Mouse (Mus musculus): Measurements from ENCODE around the gene Fam186b. TPM values are rescaled to one million over a fixed set of nuclear protein-coding genes. Genes with fewer than 3 reads are reported as not detected.
A peak's percentile ranks its signal among the peaks of the same experiment; 100 is the strongest.
"Not testable (repeated sequence)": the region's sequence is repeated elsewhere in the genome, so short reads cannot be mapped to it uniquely, and the experiment has no call there.

Fam186b gene
- polyA plus RNA-seq, 1 experiment from 2014 or later = 0.13 TPM

DNA sequence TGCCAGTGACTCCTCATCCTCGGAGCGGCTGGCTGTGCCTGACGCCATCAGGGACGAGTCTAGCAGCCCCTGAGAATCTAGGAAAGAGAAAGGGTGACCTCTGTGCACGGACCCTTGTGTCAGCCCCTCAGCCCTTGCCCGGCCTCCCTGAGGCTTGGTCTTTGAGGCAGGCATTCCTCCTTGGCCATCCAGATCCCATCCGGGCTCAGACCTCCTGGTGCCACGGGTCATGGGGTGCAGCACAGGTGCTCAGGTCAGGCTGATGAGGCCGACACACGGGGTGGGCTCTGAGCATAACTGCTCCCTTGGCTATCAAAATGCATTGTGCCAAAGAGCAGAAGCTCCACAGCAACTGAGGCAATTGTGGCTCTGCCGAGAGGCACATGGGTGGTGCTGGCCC, 45.8 kb downstream of the Fam186b start:
- 79% methylated on average over 11 of the region's 11 CpGs for WGBS
- no peaks in the 10 kb centered on the region for H3K9me3 ChIP-seq (replicated peaks; ENCODE audit: control insufficient read depth, low read length)
- H3K36me3 ChIP-seq (ENCODE audit: control insufficient read depth, insufficient read depth) = peaks cover 17% of the 10 kb centered on the region
- H3K4me1 ChIP-seq (ENCODE audit: control insufficient read depth, insufficient read depth, low read length) = peaks cover 49% of the 10 kb centered on the region
- peak overlapping the region; percentile 78 for H3K4me2 ChIP-seq (ENCODE audit: low read depth, low read length)
- peak overlapping the region; percentile 98 for H3K27ac ChIP-seq (ENCODE audit: low read length)
- peak overlapping the region; percentile 43 for H3K4me3 ChIP-seq (ENCODE audit: low read length)
- H3K27me3 ChIP-seq (ENCODE audit: control insufficient read depth, insufficient read depth, low read length) = no peaks in the 10 kb centered on the region
- ATAC-seq (replicated peaks; ENCODE audit: extremely low read depth, insufficient read depth, low FRiP score) = no peak
- peak overlapping the region; percentile 75 for H3K9ac ChIP-seq (ENCODE audit: low read length)

DNA sequence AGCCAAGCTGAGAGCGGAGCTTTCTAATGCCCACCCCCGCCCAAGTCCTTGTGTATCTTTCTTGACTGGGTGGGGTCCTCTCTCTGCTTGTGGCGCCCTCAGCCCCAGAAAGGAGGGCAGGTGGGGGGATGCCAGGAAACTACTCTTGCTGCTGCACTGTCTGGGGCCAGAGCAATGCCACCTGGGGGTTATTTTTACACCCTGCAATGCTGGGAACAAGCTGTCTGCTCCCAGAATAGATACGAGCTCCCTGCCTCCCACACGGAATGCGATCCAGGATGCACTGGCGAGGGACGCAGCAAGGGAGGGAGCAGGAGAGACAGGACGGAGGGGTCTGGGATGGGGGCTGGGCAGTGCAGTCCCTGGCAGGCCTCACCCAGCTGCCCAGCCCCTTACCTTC, 46.7 kb downstream of the Fam186b start:
- no peaks in the 10 kb centered on the region for H3K9me3 ChIP-seq (replicated peaks; ENCODE audit: control insufficient read depth, low read length)
- H3K27me3 ChIP-seq (ENCODE audit: control insufficient read depth, insufficient read depth, low read length) = no peaks in the 10 kb centered on the region
- H3K9ac ChIP-seq (ENCODE audit: low read length) = peak overlapping the region; percentile 75
- peak overlapping the region; percentile 43 for H3K4me3 ChIP-seq (ENCODE audit: low read length)
- H3K36me3 ChIP-seq (ENCODE audit: control insufficient read depth, insufficient read depth) = peaks cover 26% of the 10 kb centered on the region
- H3K4me2 ChIP-seq (ENCODE audit: low read depth, low read length) = peak overlapping the region; percentile 78
- peak; percentile 59 for ATAC-seq (replicated peaks; ENCODE audit: extremely low read depth, insufficient read depth, low FRiP score)
- peaks cover 40% of the 10 kb centered on the region for H3K4me1 ChIP-seq (ENCODE audit: control insufficient read depth, insufficient read depth, low read length)
- WGBS = 45% methylated on average over 9 of the region's 9 CpGs
- H3K27ac ChIP-seq (ENCODE audit: low read length) = peak overlapping the region; percentile 98

DNA sequence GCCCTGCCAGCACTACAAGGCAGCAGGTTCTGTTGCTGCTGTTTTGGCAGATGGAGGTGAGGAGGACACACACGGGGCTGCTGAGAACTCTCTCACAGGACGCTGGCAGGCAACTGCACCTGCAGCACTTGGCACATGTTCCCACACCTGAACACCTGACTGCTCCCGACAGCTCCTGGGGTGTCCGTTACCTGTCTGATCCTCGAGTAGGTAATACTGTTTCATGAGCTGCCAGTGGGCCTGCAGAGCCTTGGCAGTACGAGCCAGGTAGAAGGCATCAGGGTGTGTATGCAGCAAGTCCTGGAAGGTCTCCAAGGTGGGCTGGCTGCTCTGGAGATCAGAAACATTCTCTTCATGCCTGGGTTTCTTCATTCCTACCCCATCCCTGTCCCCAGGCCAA, 49.0 kb downstream of the Fam186b start:
- ATAC-seq (replicated peaks; ENCODE audit: extremely low read depth, insufficient read depth, low FRiP score); H3K27me3 ChIP-seq (ENCODE audit: control insufficient read depth, insufficient read depth, low read length); H3K9me3 ChIP-seq (replicated peaks; ENCODE audit: control insufficient read depth, low read length); H3K4me3 ChIP-seq (ENCODE audit: low read length): not testable (repeated sequence)
- peaks cover 32% of the 10 kb centered on the region for H3K4me1 ChIP-seq (ENCODE audit: control insufficient read depth, insufficient read depth, low read length)
- 0 out of 2 replicates have a peak overlapping the region, but pooled peaks have one; percentile 3 for H3K4me2 ChIP-seq (ENCODE audit: low read depth, low read length)
- 0 out of 2 replicates have a peak overlapping the region, but pooled peaks have one; percentile 25 for H3K9ac ChIP-seq (ENCODE audit: low read length)
- peaks cover 39% of the 10 kb centered on the region for H3K36me3 ChIP-seq (ENCODE audit: control insufficient read depth, insufficient read depth)
- peak overlapping the region; percentile 98 for H3K27ac ChIP-seq (ENCODE audit: low read length)
- 75% methylated on average over 6 of the region's 6 CpGs for WGBS

DNA sequence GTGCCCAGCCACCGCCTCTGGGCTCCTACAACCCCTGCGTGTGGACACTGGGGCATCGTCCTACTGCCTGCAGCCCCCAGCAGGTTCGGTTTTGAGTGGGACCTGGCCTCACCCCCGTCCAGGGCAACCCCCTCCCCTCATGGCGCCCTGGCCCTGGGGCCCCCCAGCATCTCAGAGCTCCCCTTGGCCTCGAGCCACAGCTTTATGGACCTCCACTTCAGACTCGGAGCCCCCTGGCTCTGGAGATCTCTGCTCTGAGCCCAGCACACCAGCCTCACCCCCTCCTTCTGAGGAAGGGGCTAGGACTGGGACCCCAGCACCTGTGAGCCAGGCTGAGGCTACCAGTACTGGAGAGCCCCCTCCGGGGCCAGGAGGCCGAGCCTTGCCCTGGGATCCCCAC, 53.6 kb downstream of the Fam186b start:
- H3K9ac ChIP-seq (ENCODE audit: low read length) = no peak overlapping the region
- H3K27me3 ChIP-seq (ENCODE audit: control insufficient read depth, insufficient read depth, low read length) = no peaks in the 10 kb centered on the region
- 91% methylated on average over 10 of the region's 10 CpGs for WGBS
- ATAC-seq (replicated peaks; ENCODE audit: extremely low read depth, insufficient read depth, low FRiP score) = no peak
- H3K4me1 ChIP-seq (ENCODE audit: control insufficient read depth, insufficient read depth, low read length) = peaks cover 4% of the 10 kb centered on the region; the same call in 1 of the 2 replicates
- H3K4me3 ChIP-seq (ENCODE audit: low read length) = no peak overlapping the region
- no peaks in the 10 kb centered on the region for H3K9me3 ChIP-seq (replicated peaks; ENCODE audit: control insufficient read depth, low read length)
- no peak overlapping the region for H3K4me2 ChIP-seq (ENCODE audit: low read depth, low read length)
- H3K27ac ChIP-seq (ENCODE audit: low read length) = no peak overlapping the region
- H3K36me3 ChIP-seq (ENCODE audit: control insufficient read depth, insufficient read depth) = peaks cover 43% of the 10 kb centered on the region

DNA sequence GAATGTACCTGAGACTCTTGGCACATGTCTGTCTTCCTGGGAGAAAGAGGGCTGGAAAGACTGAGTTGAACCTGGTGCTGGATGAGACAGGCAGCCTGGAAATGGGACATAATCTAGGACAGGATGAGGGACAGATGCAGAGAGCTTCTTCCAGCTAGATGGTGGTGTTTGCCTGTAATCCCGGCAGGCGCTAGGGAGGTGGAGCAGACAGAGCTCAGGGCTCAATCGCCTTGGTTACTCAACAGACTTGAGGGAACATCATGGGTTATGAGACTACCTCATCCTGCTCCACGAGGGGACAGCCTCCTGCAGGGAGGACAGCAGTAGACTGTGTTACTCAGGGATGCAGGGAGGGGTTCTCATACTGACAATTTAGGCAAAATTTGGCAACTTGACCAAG, 54.4 kb downstream of the Fam186b start:
- no peak overlapping the region for H3K27ac ChIP-seq (ENCODE audit: low read length)
- 75% methylated on average over 4 of the region's 4 CpGs for WGBS
- no peak overlapping the region for H3K9ac ChIP-seq (ENCODE audit: low read length)
- no peaks in the 10 kb centered on the region for H3K27me3 ChIP-seq (ENCODE audit: control insufficient read depth, insufficient read depth, low read length)
- H3K4me3 ChIP-seq (ENCODE audit: low read length) = no peak overlapping the region
- H3K4me2 ChIP-seq (ENCODE audit: low read depth, low read length) = no peak overlapping the region
- no peak for ATAC-seq (replicated peaks; ENCODE audit: extremely low read depth, insufficient read depth, low FRiP score)
- no peaks in the 10 kb centered on the region for H3K9me3 ChIP-seq (replicated peaks; ENCODE audit: control insufficient read depth, low read length)
- H3K4me1 ChIP-seq (ENCODE audit: control insufficient read depth, insufficient read depth, low read length) = no peaks in the 10 kb centered on the region
- H3K36me3 ChIP-seq (ENCODE audit: control insufficient read depth, insufficient read depth) = peaks cover 36% of the 10 kb centered on the region

DNA sequence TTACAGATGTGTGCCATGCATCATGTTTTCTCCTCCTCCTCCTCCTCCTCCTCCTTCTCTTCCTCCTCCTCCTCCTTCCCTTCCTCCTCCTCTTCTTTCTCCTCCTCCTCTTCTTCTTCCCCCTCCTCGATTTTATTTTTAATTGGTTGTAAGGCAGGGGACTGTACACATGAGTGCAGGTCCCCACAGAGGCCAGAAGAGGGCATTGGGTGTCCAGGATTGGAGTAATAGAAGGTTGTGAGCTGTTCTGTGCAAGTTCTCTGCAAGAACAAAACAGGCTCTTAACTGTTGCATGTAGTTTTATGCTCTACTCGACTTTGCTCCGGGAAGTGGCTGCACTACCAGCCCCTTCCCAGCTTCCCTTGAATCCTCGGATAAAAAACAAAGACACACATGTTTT, 55.6 kb downstream of the Fam186b start:
- Histone ChIP-seq H3K4me3 (ENCODE audit: low read length) (no peak overlapping the region), H3K36me3 (ENCODE audit: control insufficient read depth, insufficient read depth) (peaks cover 29% of the 10 kb centered on the region), H3K4me1 (ENCODE audit: control insufficient read depth, insufficient read depth, low read length) (no peaks in the 10 kb centered on the region), H3K4me2 (ENCODE audit: low read depth, low read length) (no peak overlapping the region), H3K9ac (ENCODE audit: low read length) (no peak overlapping the region), H3K9me3 (replicated peaks; ENCODE audit: control insufficient read depth, low read length) (no peaks in the 10 kb centered on the region), H3K27ac (ENCODE audit: low read length) (no peak overlapping the region), H3K27me3 (ENCODE audit: control insufficient read depth, insufficient read depth, low read length) (no peaks in the 10 kb centered on the region)
- ATAC-seq (replicated peaks; ENCODE audit: extremely low read depth, insufficient read depth, low FRiP score) = 0 out of 2 replicates have a peak, but pooled peaks have one; percentile 51
- 61% methylated on average over 4 of the region's 4 CpGs for WGBS

DNA sequence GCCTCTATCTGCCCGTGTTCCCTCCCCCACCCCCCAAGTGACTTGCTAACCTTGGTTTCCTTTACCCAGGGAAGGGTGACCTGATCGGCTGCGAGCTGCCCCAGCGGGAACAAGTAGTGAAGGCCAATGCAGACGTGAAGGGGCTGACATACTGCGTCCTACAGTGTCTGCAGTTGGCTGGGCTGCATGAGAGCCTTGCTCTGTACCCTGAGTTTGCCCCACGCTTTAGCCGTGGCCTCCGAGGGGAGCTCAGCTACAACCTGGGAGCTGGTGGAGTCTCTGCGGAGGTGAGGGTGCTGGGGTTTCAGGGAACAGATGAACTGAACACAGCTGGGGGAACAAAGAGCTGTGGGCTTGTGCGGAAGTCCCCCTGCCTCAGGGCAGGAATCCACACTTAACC, 57.7 kb downstream of the Fam186b start:
- H3K9me3 ChIP-seq (replicated peaks; ENCODE audit: control insufficient read depth, low read length) = no peaks in the 10 kb centered on the region
- H3K4me3 ChIP-seq (ENCODE audit: low read length) = no peak overlapping the region
- no peak overlapping the region for H3K4me2 ChIP-seq (ENCODE audit: low read depth, low read length)
- peaks cover 12% of the 10 kb centered on the region for H3K36me3 ChIP-seq (ENCODE audit: control insufficient read depth, insufficient read depth)
- WGBS = 48% methylated on average over 11 of the region's 11 CpGs
- H3K27ac ChIP-seq (ENCODE audit: low read length) = no peak overlapping the region
- ATAC-seq (replicated peaks; ENCODE audit: extremely low read depth, insufficient read depth, low FRiP score) = 0 out of 2 replicates have a peak, but pooled peaks have one; percentile 16
- H3K9ac ChIP-seq (ENCODE audit: low read length) = no peak overlapping the region
- H3K4me1 ChIP-seq (ENCODE audit: control insufficient read depth, insufficient read depth, low read length) = no peaks in the 10 kb centered on the region
- H3K27me3 ChIP-seq (ENCODE audit: control insufficient read depth, insufficient read depth, low read length) = peaks cover 5% of the 10 kb centered on the region

DNA sequence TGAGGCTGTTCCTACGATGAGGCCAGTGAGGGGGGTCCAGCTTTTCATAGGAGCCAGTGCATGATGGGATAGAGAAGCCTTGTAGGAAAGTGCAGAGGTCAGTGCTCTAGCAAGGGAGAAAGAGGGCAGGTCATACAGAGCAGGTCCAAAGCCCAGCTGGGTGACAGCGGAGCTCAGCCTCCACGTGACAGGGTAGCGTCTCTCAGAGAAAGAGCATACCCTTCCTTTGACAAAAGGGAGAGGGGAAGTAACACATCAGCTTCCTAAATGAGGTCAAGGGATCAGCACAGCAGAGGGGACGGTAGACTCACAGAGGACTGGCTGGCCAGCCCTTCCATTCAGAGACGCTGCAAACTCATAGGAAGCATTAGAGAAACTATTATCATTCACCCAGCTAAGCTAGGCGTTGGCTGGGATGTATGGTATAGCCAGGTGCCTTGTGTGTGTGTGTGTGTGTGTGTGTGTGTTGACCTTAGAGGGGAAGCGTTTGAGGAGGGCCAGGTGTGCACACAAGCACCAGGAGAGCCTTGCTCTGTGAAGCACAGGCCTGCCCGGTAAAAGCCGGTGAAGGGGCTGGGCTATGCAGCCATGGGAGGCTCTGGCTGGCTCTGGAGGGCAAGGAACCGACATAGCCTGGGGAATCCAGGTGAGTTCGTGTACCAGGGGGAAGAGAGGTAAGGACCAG, 61.2 kb downstream of the Fam186b start:
- no peaks in the 10 kb centered on the region for H3K4me1 ChIP-seq (ENCODE audit: control insufficient read depth, insufficient read depth, low read length)
- no peak overlapping the region for H3K9ac ChIP-seq (ENCODE audit: low read length)
- H3K27me3 ChIP-seq (ENCODE audit: control insufficient read depth, insufficient read depth, low read length) = peaks cover 20% of the 10 kb centered on the region
- H3K27ac ChIP-seq (ENCODE audit: low read length) = no peak overlapping the region
- H3K36me3 ChIP-seq (ENCODE audit: control insufficient read depth, insufficient read depth) = no peaks in the 10 kb centered on the region
- WGBS = 54% methylated on average over 12 of the region's 12 CpGs
- H3K9me3 ChIP-seq (replicated peaks; ENCODE audit: control insufficient read depth, low read length) = no peaks in the 10 kb centered on the region
- H3K4me3 ChIP-seq (ENCODE audit: low read length) = no peak overlapping the region
- ATAC-seq (replicated peaks; ENCODE audit: extremely low read depth, insufficient read depth, low FRiP score) = no peak
- H3K4me2 ChIP-seq (ENCODE audit: low read depth, low read length) = no peak overlapping the region

DNA sequence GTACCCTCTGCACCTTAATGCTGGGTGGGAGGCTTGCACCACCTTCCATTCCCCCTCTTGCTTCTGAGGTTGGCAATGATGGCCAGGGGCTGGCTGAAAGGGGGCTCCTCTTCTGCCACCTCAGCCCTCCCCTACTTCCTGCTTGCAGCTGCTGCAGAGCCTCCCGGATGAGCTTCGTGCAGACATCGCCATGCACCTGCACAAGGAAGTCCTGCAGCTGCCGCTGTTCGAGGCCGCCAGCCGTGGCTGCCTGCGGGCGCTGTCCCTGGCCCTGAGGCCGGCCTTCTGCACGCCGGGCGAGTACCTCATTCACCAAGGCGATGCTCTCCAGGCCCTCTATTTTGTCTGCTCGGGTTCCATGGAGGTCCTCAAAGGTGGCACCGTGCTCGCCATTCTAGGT, 62.0 kb downstream of the Fam186b start:
- H3K36me3 ChIP-seq (ENCODE audit: control insufficient read depth, insufficient read depth) = no peaks in the 10 kb centered on the region
- no peak overlapping the region for H3K27ac ChIP-seq (ENCODE audit: low read length)
- no peak overlapping the region for H3K4me3 ChIP-seq (ENCODE audit: low read length)
- no peak overlapping the region for H3K4me2 ChIP-seq (ENCODE audit: low read depth, low read length)
- no peak overlapping the region for H3K9ac ChIP-seq (ENCODE audit: low read length)
- 0 out of 2 replicates have a peak, but pooled peaks have one; percentile 16 for ATAC-seq (replicated peaks; ENCODE audit: extremely low read depth, insufficient read depth, low FRiP score)
- no peaks in the 10 kb centered on the region for H3K9me3 ChIP-seq (replicated peaks; ENCODE audit: control insufficient read depth, low read length)
- no peaks in the 10 kb centered on the region for H3K4me1 ChIP-seq (ENCODE audit: control insufficient read depth, insufficient read depth, low read length)
- 59% methylated on average over 17 of the region's 17 CpGs for WGBS
- peaks cover 23% of the 10 kb centered on the region for H3K27me3 ChIP-seq (ENCODE audit: control insufficient read depth, insufficient read depth, low read length)

Data from heart, embryonic 16.5 days (tissue).